Mouse (Mus musculus): ENCODE results near the gene Optc.

DNA sequence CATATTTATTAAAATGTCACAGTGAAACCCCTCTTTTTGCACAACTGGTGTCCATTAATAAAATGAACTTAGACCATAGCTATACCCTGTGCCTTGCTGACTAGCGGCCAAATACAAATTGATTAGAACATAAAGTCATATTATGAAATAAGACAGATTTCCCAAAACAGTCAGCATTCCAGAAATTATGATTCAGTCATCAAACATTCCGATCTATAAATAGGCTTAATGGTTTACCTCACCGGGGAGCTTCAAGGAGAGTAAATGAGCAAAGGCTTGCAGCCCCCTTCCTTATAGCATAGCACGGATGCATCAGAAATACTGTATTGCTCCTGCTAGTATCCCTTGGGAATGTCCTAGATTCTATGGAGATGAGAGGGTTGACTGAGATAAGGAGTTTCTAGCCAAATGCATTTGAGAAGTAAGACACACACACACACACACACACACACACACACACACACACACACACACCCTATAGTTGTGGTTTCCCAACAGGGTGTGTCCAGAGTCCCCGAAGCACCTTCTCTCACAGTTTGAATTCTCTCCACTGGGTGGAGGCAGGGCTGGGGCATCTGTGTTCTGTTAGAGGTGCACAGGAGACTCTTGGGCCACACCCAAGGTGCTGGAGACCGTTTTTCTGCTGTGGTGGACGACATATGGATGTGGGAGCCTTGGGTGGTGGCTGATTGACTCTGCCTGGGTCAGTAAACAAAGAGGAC lies 42.4 kb upstream of the Optc start:
- peak; percentile 40; the same call in 1 of the 2 replicates for TF ChIP-seq CTCF (IDR thresholded peaks at IDR 0.05)
- TF ChIP-seq EP300 (IDR thresholded peaks at IDR 0.05), result no peak

Data from lung, postnatal 0 days (tissue).